Mouse (Mus musculus): Measurements from ENCODE around the gene Slc2a8.

GRCm38 (mm10) chr2:32940483-32940882, 41.4 kb downstream of the Slc2a8 start:
- TF ChIP-seq MYOD1 (IDR thresholded peaks at IDR 0.05; ENCODE audit: control insufficient read depth in 1 of 3, insufficient read length in 2 of 3, low read depth in 2 of 3), result no peak
- TF ChIP-seq POLR2A (IDR thresholded peaks at IDR 0.05; ENCODE audit: insufficient read length, low read depth), result no peak
- no peak for TF ChIP-seq TCF12 (IDR thresholded peaks at IDR 0.05; ENCODE audit: insufficient read depth, poor library complexity, severe bottlenecking)
- TF ChIP-seq USF1 (IDR thresholded peaks at IDR 0.05; ENCODE audit: low read depth), result no peak
- no peak for TF ChIP-seq MAX (IDR thresholded peaks at IDR 0.05; ENCODE audit: low read depth)
- no peak for TF ChIP-seq CEBPB (IDR thresholded peaks at IDR 0.05; ENCODE audit: insufficient read depth, poor library complexity, severe bottlenecking)
